Mouse (Mus musculus): Measurements from ENCODE around the gene Maml2.

DNA sequence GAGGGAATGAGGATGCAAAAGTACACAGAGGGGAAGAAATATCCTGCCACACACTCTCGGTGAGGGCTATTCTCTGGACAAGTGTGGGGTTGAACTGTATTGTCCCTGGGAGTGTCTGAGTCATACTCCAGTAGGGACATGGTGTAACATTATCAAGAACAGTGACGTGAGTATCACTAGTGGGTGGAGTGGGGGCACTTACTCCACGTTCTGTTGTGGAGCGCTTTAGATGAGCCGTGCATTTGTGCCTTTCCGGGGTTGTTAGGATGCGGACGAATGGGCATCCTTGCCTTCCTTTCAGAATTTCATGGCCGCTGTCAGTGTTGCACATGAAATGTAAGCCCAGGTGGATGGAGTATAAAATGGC, 210.0 kb downstream of the Maml2 start:
- TF ChIP-seq CTCF (IDR thresholded peaks at IDR 0.05; ENCODE audit: low read depth) (no peak), EP300 (optimal IDR thresholded peaks at IDR 0.05) (no peak)

Measured in stomach, postnatal 0 days (tissue).